Mouse (Mus musculus) MEL (cell line): Measurements from ENCODE around the gene Cyp4b1. TPM values are rescaled to one million over a fixed set of nuclear protein-coding genes. Genes with fewer than 3 reads are reported as not detected.
"Not testable (repeated sequence)": the region's sequence is repeated elsewhere in the genome, so short reads cannot be mapped to it uniquely, and the experiment has no call there.

Experiments
- DNase-seq: peaks from one replicate; pipeline ENCODE4 v3.0.0; 2011; ENCODE audit warnings: low read depth, low spot score
- H3K27ac ChIP-seq: 2 replicates; pipeline ENCODE4 v1.5.1; 2012; ENCODE audit warnings: low read depth, mild to moderate bottlenecking, control low read depth, low read length, moderate library complexity; ENCODE audit not compliant: control insufficient read depth
- H3K27me3 ChIP-seq, 2 experiments: fragments of 150-350 bp in 1 of 2; sonication (generic) in 1 of 2; 2 replicates each; pipeline ENCODE4 v1.6.1; 2012; ENCODE audit warnings: low read length in 2 of 2, mild to moderate bottlenecking in 2 of 2, improper control_type of control experiment in 1 of 2, moderate library complexity in 1 of 2; ENCODE audit not compliant: insufficient read depth in 2 of 2, control insufficient read depth in 1 of 2
- H3K36me3 ChIP-seq, 2 experiments: 2 replicates each; pipeline ENCODE4 v1.6.1; 2012 to 2014; ENCODE audit warnings: low read length in 2 of 2, improper control_type of control experiment in 1 of 2, inconsistent platforms in 1 of 2, mild to moderate bottlenecking in 1 of 2; ENCODE audit not compliant: insufficient read depth in 2 of 2, control insufficient read depth in 1 of 2
- H3K4me1 ChIP-seq, 2 experiments: fragments of 150-350 bp in 1 of 2; sonication (generic) in 1 of 2; 2 replicates each; pipeline ENCODE4 v1.6.1; 2012; ENCODE audit warnings: low read length in 2 of 2, improper control_type of control experiment in 1 of 2, mild to moderate bottlenecking in 1 of 2; ENCODE audit not compliant: insufficient read depth in 2 of 2, control insufficient read depth in 1 of 2
- H3K4me3 ChIP-seq, 2 experiments: fragments of 150-350 bp in 1 of 2; sonication (generic) in 1 of 2; 2 replicates each; pipeline ENCODE4 v1.5.1; 2012; ENCODE audit warnings: low read depth in 2 of 2, low read length in 2 of 2, mild to moderate bottlenecking in 2 of 2, moderate library complexity in 2 of 2, control low read depth in 1 of 2, improper control_type of control experiment in 1 of 2; ENCODE audit not compliant: control insufficient read depth in 1 of 2, insufficient read depth in 1 of 2
- H3K79me2 ChIP-seq: 2 replicates; pipeline ENCODE4 v1.6.1; 2012; ENCODE audit warnings: mild to moderate bottlenecking, low read length, moderate library complexity; ENCODE audit not compliant: control insufficient read depth, poor library complexity, insufficient read depth
- H3K9ac ChIP-seq: 2 replicates; pipeline ENCODE4 v1.6.1; 2012; ENCODE audit warnings: low read depth, mild to moderate bottlenecking, control low read depth, low read length, moderate library complexity; ENCODE audit not compliant: control insufficient read depth, poor library complexity, severe bottlenecking
- H3K9me3 ChIP-seq: fragments of 150-350 bp; sonication (generic); replicated peaks from 2 replicates; pipeline ENCODE4 v1.6.1; 2012; ENCODE audit warnings: mild to moderate bottlenecking, low read length, improper control_type of control experiment, moderate library complexity; ENCODE audit not compliant: insufficient read depth
- CHD1 ChIP-seq: IDR thresholded peaks from 2 replicates; pipeline ENCODE4 v1.6.1; 2012; ENCODE audit warnings: low read depth, mild to moderate bottlenecking, inconsistent platforms, low read length, improper control_type of control experiment
- CTCF ChIP-seq, 3 experiments: IDR thresholded peaks in 2 of 3; conservative IDR thresholded peaks in 1 of 3; 2 replicates each; pipeline ENCODE4 v1.5.1; 2011 to 2012; ENCODE audit warnings: low read length in 3 of 3, low read depth in 2 of 3, mild to moderate bottlenecking in 2 of 3, improper control_type of control experiment in 1 of 3, inconsistent platforms in 1 of 3, mixed read lengths in 1 of 3, moderate library complexity in 1 of 3; ENCODE audit not compliant: control insufficient read depth in 1 of 3, insufficient read depth in 1 of 3, poor library complexity in 1 of 3, severe bottlenecking in 1 of 3
- ELF1 ChIP-seq: IDR thresholded peaks from 2 replicates; pipeline ENCODE4 v1.6.1; 2014; ENCODE audit warnings: low read depth, mild to moderate bottlenecking, inconsistent platforms, low read length, improper control_type of control experiment, moderate library complexity
- ETS1 ChIP-seq: IDR thresholded peaks from 2 replicates; pipeline ENCODE4 v1.6.1; 2012; ENCODE audit warnings: low read depth, mild to moderate bottlenecking, inconsistent platforms, low read length, improper control_type of control experiment, moderate library complexity
- GABPA ChIP-seq: IDR thresholded peaks from 2 replicates; pipeline ENCODE4 v1.6.1; 2012; ENCODE audit warnings: low read depth, mild to moderate bottlenecking, inconsistent platforms, low read length, improper control_type of control experiment, moderate library complexity
- GATA1 ChIP-seq: IDR thresholded peaks from 2 replicates; pipeline ENCODE4 v1.6.1; 2011; ENCODE audit warnings: low read depth, low read length, improper control_type of control experiment
- HCFC1 ChIP-seq: IDR thresholded peaks from 2 replicates; pipeline ENCODE4 v1.6.1; 2012; ENCODE audit warnings: low read depth, mild to moderate bottlenecking, inconsistent platforms, low read length, improper control_type of control experiment, moderate library complexity
- JUND ChIP-seq: IDR thresholded peaks from 2 replicates; pipeline ENCODE4 v1.6.1; 2011; ENCODE audit warnings: low read depth, mild to moderate bottlenecking, improper control_type of control experiment, low read length
- MAX ChIP-seq: IDR thresholded peaks from 2 replicates; pipeline ENCODE4 v1.6.1; 2011; ENCODE audit warnings: low read length, improper control_type of control experiment
- NRF1 ChIP-seq: IDR thresholded peaks from 2 replicates; pipeline ENCODE4 v1.6.1; 2014; ENCODE audit warnings: low read depth, mild to moderate bottlenecking, inconsistent platforms, low read length, improper control_type of control experiment, moderate library complexity; ENCODE audit not compliant: poor library complexity, insufficient read depth, severe bottlenecking
- POLR2A ChIP-seq, 2 experiments: IDR thresholded peaks; 2 replicates each; pipeline ENCODE4 v1.6.1; 2011 to 2012; ENCODE audit warnings: low read length in 2 of 2, mild to moderate bottlenecking in 2 of 2, control low read depth in 1 of 2, improper control_type of control experiment in 1 of 2, low read depth in 1 of 2, moderate library complexity in 1 of 2; ENCODE audit not compliant: control insufficient read depth in 1 of 2, insufficient read depth in 1 of 2, poor library complexity in 1 of 2
- RCOR1 ChIP-seq: IDR thresholded peaks from 2 replicates; pipeline ENCODE4 v1.6.1; 2012; ENCODE audit warnings: low read depth, mild to moderate bottlenecking, inconsistent platforms, low read length, improper control_type of control experiment
- SIN3A ChIP-seq: IDR thresholded peaks from 2 replicates; pipeline ENCODE4 v1.6.1; 2012; ENCODE audit warnings: low read length, improper control_type of control experiment, inconsistent platforms
- UBTF ChIP-seq: IDR thresholded peaks from 2 replicates; pipeline ENCODE4 v1.6.1; 2012; ENCODE audit warnings: low read depth, mild to moderate bottlenecking, inconsistent platforms, low read length, improper control_type of control experiment, moderate library complexity, borderline replicate concordance; ENCODE audit not compliant: insufficient read depth
- USF1 ChIP-seq: IDR thresholded peaks from 2 replicates; pipeline ENCODE4 v1.6.1; 2014; ENCODE audit warnings: low read depth, mild to moderate bottlenecking, inconsistent platforms, low read length, improper control_type of control experiment, moderate library complexity
- USF2 ChIP-seq, 2 experiments: IDR thresholded peaks; 2 replicates each; pipeline ENCODE4 v1.6.1; 2011 to 2012; ENCODE audit warnings: improper control_type of control experiment in 2 of 2, low read length in 2 of 2, borderline replicate concordance in 1 of 2, inconsistent platforms in 1 of 2, low read depth in 1 of 2, mild to moderate bottlenecking in 1 of 2; ENCODE audit not compliant: insufficient read depth in 1 of 2
- ZMIZ1 ChIP-seq: IDR thresholded peaks from 2 replicates; pipeline ENCODE4 v1.6.1; 2012; ENCODE audit warnings: low read depth, mild to moderate bottlenecking, inconsistent platforms, low read length, improper control_type of control experiment, moderate library complexity
- polyA plus RNA-seq, 2 experiments: library from polyadenylated mRNA; stranded (reverse) in 1 of 2; unstranded in 1 of 2; fragments of >175 nt in 1 of 2; fragments of >200 nt in 1 of 2; gene quantifications; 2 replicates each; pipeline versions ENCODE4 v1.2.1 to v1.2.4; 2012; ENCODE audit warnings: low replicate concordance in 2 of 2, low read depth in 1 of 2; ENCODE audit not compliant: insufficient read length in 2 of 2, insufficient read depth in 1 of 2, missing spikeins in 1 of 2
- total RNA-seq: library from RNA; depleted of rRNA; stranded (reverse); fragments of 300-350 nt; gene quantifications from 2 replicates; pipeline ENCODE4 v1.2.3, GENCODE M21; 2012

Gene Cyp4b1
- total and polyA plus RNA-seq, 3 experiments: 1.1 to 2.1 TPM; not detected in 1

- not testable (repeated sequence) for H3K27ac ChIP-seq, DNase-seq, H3K36me3 ChIP-seq, H3K4me3 ChIP-seq, H3K4me1 ChIP-seq, H3K9me3 ChIP-seq, H3K27me3 ChIP-seq, H3K79me2 ChIP-seq, H3K9ac ChIP-seq
These were observed 46.9 kb downstream of the Cyp4b1 start, which contains the start of gene Cyp4a32 for GRCm38 (mm10) chr4:115600611-115601010. Gene Cyp4a32 (plus strand): TSS chr4:115600969.

GRCm38 (mm10) chr4:115596824-115597336, 50.6 kb downstream of the Cyp4b1 start:
- Histone ChIP-seq H3K27ac (no peak overlapping the region), H3K4me3 (no peak overlapping the region), H3K9me3 (no peaks in the 10 kb centered on the region), H3K79me2 (no peaks in the 10 kb centered on the region), H3K36me3 (no peaks in the 10 kb centered on the region), H3K27me3 (peaks cover 0 to 2% of the 10 kb centered on the region in 2 experiments; a peak in 1 of 4 replicates), H3K9ac (no peak overlapping the region)
- DNase-seq: no peak
- TF ChIP-seq ELF1 (no peak), GABPA (no peak), SIN3A (no peak), CHD1 (no peak), GATA1 (no peak), POLR2A (IDR thresholded peaks at IDR 0.05; ENCODE audit: control insufficient read depth in 1 of 2, insufficient read depth in 1 of 2, low read depth in 1 of 2, low read length in 2 of 2, poor library complexity in 1 of 2) (no peak), JUND (no peak), NRF1 (no peak), USF1 (no peak), MAX (no peak), RCOR1 (no peak), UBTF (no peak), CTCF (IDR thresholded peaks at IDR 0.05 in 2 of 3, conservative IDR thresholded peaks at IDR 0.05 in 1 of 3; ENCODE audit: control insufficient read depth in 1 of 3, insufficient read depth in 1 of 3, low read depth in 2 of 3, low read length in 3 of 3, poor library complexity in 1 of 3, severe bottlenecking in 1 of 3) (no peak), USF2 (IDR thresholded peaks at IDR 0.05; ENCODE audit: borderline replicate concordance in 1 of 2, insufficient read depth in 1 of 2, low read depth in 1 of 2, low read length in 2 of 2) (no peak), HCFC1 (no peak), ZMIZ1 (no peak), ETS1 (no peak)
- TF ChIP-seq, all 39 proteins: peak for 0
- H3K4me1 ChIP-seq: no peaks in the 10 kb centered on the region
